Mouse (Mus musculus): Measurements from ENCODE around the gene Smim24. TPM values are rescaled to one million over a fixed set of nuclear protein-coding genes. Genes with fewer than 3 reads are reported as not detected.

The Smim24 gene
- polyA plus RNA-seq, 1 experiment from 2014 or later: 1.9 TPM

- Histone ChIP-seq H3K4me3 (peak overlapping the region; percentile 24; the same call in 1 of the 2 replicates), H3K36me3 (replicated peaks) (no peaks in the 10 kb centered on the region), H3K27ac (no peak overlapping the region), H3K4me1 (peaks cover 50% of the 10 kb centered on the region), H3K9me3 (no peaks in the 10 kb centered on the region), H3K27me3 (ENCODE audit: poor library complexity, severe bottlenecking) (peaks cover 93% of the 10 kb centered on the region)
- 28% methylated on average over 10 of the region's 10 CpGs for WGBS
- DNase-seq (ENCODE audit: extremely low spot score, low spot score): peak; percentile 15
These were observed 32.5 kb downstream of the Smim24 start for GRCm38 (mm10) chr10:81425236-81425850.

- Histone ChIP-seq H3K27ac (peak overlapping the region; percentile 65), H3K27me3 (ENCODE audit: poor library complexity, severe bottlenecking) (peaks cover 90% of the 10 kb centered on the region), H3K9me3 (no peaks in the 10 kb centered on the region), H3K4me3 (peak overlapping the region; percentile 51), H3K4me1 (peaks cover 55% of the 10 kb centered on the region), H3K36me3 (replicated peaks) (no peaks in the 10 kb centered on the region)
- WGBS: 2% methylated on average over 24 of the region's 33 CpGs
- DNase-seq (ENCODE audit: extremely low spot score, low spot score): peak; percentile 16
These were observed 33.3 kb downstream of the Smim24 start for GRCm38 (mm10) chr10:81426081-81426671.

GRCm38 (mm10) chr10:81426897-81427296, 34.0 kb downstream of the Smim24 start:
- DNase-seq (ENCODE audit: extremely low spot score, low spot score): peak; percentile 24
- Histone ChIP-seq H3K4me3 (peak overlapping the region; percentile 51), H3K36me3 (replicated peaks) (no peaks in the 10 kb centered on the region), H3K9me3 (no peaks in the 10 kb centered on the region), H3K27me3 (ENCODE audit: poor library complexity, severe bottlenecking) (peaks cover 90% of the 10 kb centered on the region), H3K27ac (0 out of 2 replicates have a peak overlapping the region, but pooled peaks have one; percentile 65), H3K4me1 (peaks cover 59% of the 10 kb centered on the region)
- WGBS: under 1% methylated on average over 38 of the region's 38 CpGs

- H3K27ac ChIP-seq: 0 out of 2 replicates have a peak overlapping the region, but pooled peaks have one; percentile 65
- no peaks in the 10 kb centered on the region for H3K36me3 ChIP-seq (replicated peaks)
- 43% methylated on average over 3 of the region's 3 CpGs for WGBS
- peak; percentile 14 for DNase-seq (ENCODE audit: extremely low spot score, low spot score)
- peaks cover 59% of the 10 kb centered on the region for H3K4me1 ChIP-seq
- H3K27me3 ChIP-seq (ENCODE audit: poor library complexity, severe bottlenecking): peaks cover 90% of the 10 kb centered on the region
- H3K9me3 ChIP-seq: no peaks in the 10 kb centered on the region
- H3K4me3 ChIP-seq: peak overlapping the region; percentile 51
These were observed 34.5 kb downstream of the Smim24 start for GRCm38 (mm10) chr10:81427327-81427726.

- Histone ChIP-seq H3K4me3 (no peak overlapping the region), H3K36me3 (replicated peaks) (no peaks in the 10 kb centered on the region), H3K27ac (no peak overlapping the region), H3K4me1 (peaks cover 62% of the 10 kb centered on the region), H3K27me3 (ENCODE audit: poor library complexity, severe bottlenecking) (peaks cover 90% of the 10 kb centered on the region), H3K9me3 (no peaks in the 10 kb centered on the region)
- peak; percentile 14 for DNase-seq (ENCODE audit: extremely low spot score, low spot score)
- WGBS: 78% methylated on average over 8 of the region's 8 CpGs
These were observed 35.1 kb downstream of the Smim24 start for GRCm38 (mm10) chr10:81427804-81428506.

GRCm38 (mm10) chr10:81428507-81428870, 35.6 kb downstream of the Smim24 start:
- no peak for DNase-seq (ENCODE audit: extremely low spot score, low spot score)
- peaks cover 92% of the 10 kb centered on the region for H3K27me3 ChIP-seq (ENCODE audit: poor library complexity, severe bottlenecking)

GRCm38 (mm10) chr10:81429092-81429491, 36.2 kb downstream of the Smim24 start:
- H3K27ac ChIP-seq: peak overlapping the region; percentile 93; the same call in 1 of the 2 replicates
- H3K27me3 ChIP-seq (ENCODE audit: poor library complexity, severe bottlenecking): peaks cover 92% of the 10 kb centered on the region

More at GRCm38 (mm10) chr10:81428507-81428870, 35.6 kb downstream of the Smim24 start:
- Histone ChIP-seq H3K9me3 (no peaks in the 10 kb centered on the region), H3K27ac (no peak overlapping the region), H3K4me1 (peaks cover 67% of the 10 kb centered on the region), H3K4me3 (no peak overlapping the region), H3K36me3 (replicated peaks) (no peaks in the 10 kb centered on the region)
- 88% methylated on average over 7 of the region's 7 CpGs for WGBS

GRCm38 (mm10) chr10:81429605-81430061, 36.8 kb downstream of the Smim24 start:
- H3K36me3 ChIP-seq (replicated peaks): no peaks in the 10 kb centered on the region
- H3K27me3 ChIP-seq (ENCODE audit: poor library complexity, severe bottlenecking): peaks cover 92% of the 10 kb centered on the region
- H3K27ac ChIP-seq: peak overlapping the region; percentile 93
- peak; percentile 81 for DNase-seq (ENCODE audit: extremely low spot score, low spot score)
- H3K4me1 ChIP-seq: peaks cover 70% of the 10 kb centered on the region
- peak overlapping the region; percentile 84 for H3K4me3 ChIP-seq
- H3K9me3 ChIP-seq: no peaks in the 10 kb centered on the region
- under 1% methylated on average over 20 of the region's 20 CpGs for WGBS

More at GRCm38 (mm10) chr10:81429092-81429491, 36.2 kb downstream of the Smim24 start:
- no peaks in the 10 kb centered on the region for H3K36me3 ChIP-seq (replicated peaks)
- H3K9me3 ChIP-seq: no peaks in the 10 kb centered on the region
- no peak for DNase-seq (ENCODE audit: extremely low spot score, low spot score)
- H3K4me3 ChIP-seq: peak overlapping the region; percentile 84; the same call in 1 of the 2 replicates
- 21% methylated on average over 2 of the region's 2 CpGs for WGBS
- H3K4me1 ChIP-seq: peaks cover 70% of the 10 kb centered on the region

GRCm38 (mm10) chr10:81430141-81430830, 37.4 kb downstream of the Smim24 start:
- H3K4me1 ChIP-seq: peaks cover 63% of the 10 kb centered on the region
- peak overlapping the region; percentile 84 for H3K4me3 ChIP-seq
- H3K9me3 ChIP-seq: no peaks in the 10 kb centered on the region
- DNase-seq (ENCODE audit: extremely low spot score, low spot score): peak; percentile 70
- WGBS: under 1% methylated on average over 70 of the region's 89 CpGs
- H3K27ac ChIP-seq: peak overlapping the region; percentile 93
- H3K27me3 ChIP-seq (ENCODE audit: poor library complexity, severe bottlenecking): peaks cover 87% of the 10 kb centered on the region
- H3K36me3 ChIP-seq (replicated peaks): no peaks in the 10 kb centered on the region

GRCm38 (mm10) chr10:81430831-81431525, 38.1 kb downstream of the Smim24 start:
- no peaks in the 10 kb centered on the region for H3K36me3 ChIP-seq (replicated peaks)
- peak overlapping the region; percentile 84 for H3K4me3 ChIP-seq
- H3K27ac ChIP-seq: peak overlapping the region; percentile 93
- peak; percentile 49 for DNase-seq (ENCODE audit: extremely low spot score, low spot score)
- WGBS: 2% methylated on average over 66 of the region's 70 CpGs
- H3K27me3 ChIP-seq (ENCODE audit: poor library complexity, severe bottlenecking): peaks cover 84% of the 10 kb centered on the region
- no peaks in the 10 kb centered on the region for H3K9me3 ChIP-seq
- H3K4me1 ChIP-seq: peaks cover 56% of the 10 kb centered on the region

GRCm38 (mm10) chr10:81431526-81432168, 38.8 kb downstream of the Smim24 start:
- WGBS: 18% methylated on average over 15 of the region's 15 CpGs
- peak overlapping the region; percentile 93 for H3K27ac ChIP-seq
- no peak for DNase-seq (ENCODE audit: extremely low spot score, low spot score)
- peak overlapping the region; percentile 84 for H3K4me3 ChIP-seq
- peaks cover 79% of the 10 kb centered on the region for H3K27me3 ChIP-seq (ENCODE audit: poor library complexity, severe bottlenecking)
- peaks cover 50% of the 10 kb centered on the region for H3K4me1 ChIP-seq
- no peaks in the 10 kb centered on the region for H3K9me3 ChIP-seq
- no peaks in the 10 kb centered on the region for H3K36me3 ChIP-seq (replicated peaks)
